Mouse (Mus musculus) heart, postnatal 10 days (tissue): ENCODE data around the gene Noxo1. TPM values are rescaled to one million over a fixed set of nuclear protein-coding genes. Genes with fewer than 3 reads are reported as not detected.

Source experiments
- DNase-seq, 2 experiments: peaks; one replicate each; pipeline ENCODE4 v3.0.0; 2021
- intact Hi-C: fragments of 180-260 bp; cut with DNase I; formaldehyde crosslinking; loops from one replicate; pipeline ENCODE4 v1.15.1; 2025
- total RNA-seq, 2 experiments: library from RNA; stranded (reverse); gene quantifications; 2 replicates each; pipeline ENCODE4 v1.2.3; 2021

Noxo1 gene
- total RNA-seq, 2 experiments from 2014 or later = 0.93 to 2.9 TPM

- intact Hi-C loops = loop anchor here (5.0 kb wide), 1 partner anchor 161 kb away; the partner anchor contains the start of genes Eme2, Mrps34 and Nme3
- DNase-seq = peak; percentile 98
These were observed 40.5 kb downstream of the Noxo1 start, which contains the start of gene Msrb1 for GRCm38 (mm10) chr17:24736330-24737051. Gene Msrb1 (plus strand): TSS chr17:24736642.

- peak in 1 of 2 experiments; percentile 36 for DNase-seq
These were observed 41.2 kb downstream of the Noxo1 start for GRCm38 (mm10) chr17:24737135-24737810.

GRCm38 (mm10) chr17:24738238-24738637 is 42.2 kb downstream of the Noxo1 start:
- no peak for DNase-seq
- intact Hi-C loops = loop anchor here (5.0 kb wide), 1 partner anchor 159 kb away; the partner anchor contains the start of genes Eme2, Mrps34 and Nme3

More at GRCm38 (mm10) chr17:24737135-24737810, 41.2 kb downstream of the Noxo1 start:
- intact Hi-C loops = loop anchor here (5.0 kb wide), 1 partner anchor 160 kb away; the partner anchor contains the start of genes Eme2, Mrps34 and Nme3

- intact Hi-C loops = loop anchor here (5.0 kb wide), 1 partner anchor 157 kb away; the partner anchor contains the start of genes Eme2, Mrps34 and Nme3
- no peak for DNase-seq
These were observed 43.9 kb downstream of the Noxo1 start for GRCm38 (mm10) chr17:24739926-24740325.

DNA sequence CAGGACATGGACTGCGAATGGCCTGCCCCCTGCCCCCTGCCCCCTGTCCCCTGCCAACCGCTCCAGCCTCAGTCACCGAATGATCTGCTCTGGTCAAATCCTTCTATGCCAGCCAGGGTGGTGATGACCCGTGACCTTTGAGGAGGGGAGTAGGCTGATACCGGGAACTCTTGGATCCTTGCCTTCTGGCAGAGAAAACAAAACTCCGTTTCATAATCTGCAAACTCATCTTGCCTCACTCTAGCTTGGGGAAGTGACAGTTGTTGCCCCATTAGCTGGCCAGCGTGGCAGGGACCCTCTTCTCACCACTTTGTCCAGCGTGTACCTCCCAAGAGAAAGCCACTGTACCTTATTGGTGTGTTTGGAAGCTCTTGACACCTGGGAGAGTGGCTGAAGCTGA is 46.3 kb downstream of the Noxo1 start:
- no peak for DNase-seq
- intact Hi-C loops = no loop called here

- DNase-seq = no peak
- intact Hi-C loops = loop anchor here (2.0 kb wide), 1 partner anchor 137 kb away; no protein-coding TSS in a partner anchor
These were observed 47.9 kb downstream of the Noxo1 start for GRCm38 (mm10) chr17:24743896-24744295.

DNA sequence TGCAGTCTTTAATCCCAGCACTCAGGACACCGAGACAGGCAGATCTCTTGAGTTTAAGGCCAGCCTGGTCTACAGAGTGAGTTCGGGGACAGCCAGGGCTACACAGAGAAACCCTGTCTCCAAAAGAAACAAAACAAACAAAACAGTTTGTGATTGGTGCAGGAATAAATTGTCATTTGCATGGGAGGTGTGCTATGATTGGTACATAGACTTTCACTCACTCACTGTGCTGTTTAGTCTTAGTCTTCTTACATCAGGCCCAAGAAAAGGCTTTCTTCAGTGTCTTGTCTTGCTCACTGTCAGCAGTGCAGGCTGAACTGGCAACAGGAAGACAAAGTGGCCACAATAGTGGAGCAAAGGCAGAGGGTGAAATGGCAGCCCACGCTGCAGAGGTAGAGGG is 48.3 kb downstream of the Noxo1 start:
- intact Hi-C loops = loop anchor here (2.0 kb wide), 1 partner anchor 136 kb away; no protein-coding TSS in a partner anchor
- no peak for DNase-seq

GRCm38 (mm10) chr17:24745526-24746497 is 49.8 kb downstream of the Noxo1 start:
- intact Hi-C loops = loop anchor here (1.0 to 2.0 kb wide), 2 partner anchors 71 to 135 kb away; no protein-coding TSS in a partner anchor
- peak; percentile 88 to 92 for DNase-seq

DNA sequence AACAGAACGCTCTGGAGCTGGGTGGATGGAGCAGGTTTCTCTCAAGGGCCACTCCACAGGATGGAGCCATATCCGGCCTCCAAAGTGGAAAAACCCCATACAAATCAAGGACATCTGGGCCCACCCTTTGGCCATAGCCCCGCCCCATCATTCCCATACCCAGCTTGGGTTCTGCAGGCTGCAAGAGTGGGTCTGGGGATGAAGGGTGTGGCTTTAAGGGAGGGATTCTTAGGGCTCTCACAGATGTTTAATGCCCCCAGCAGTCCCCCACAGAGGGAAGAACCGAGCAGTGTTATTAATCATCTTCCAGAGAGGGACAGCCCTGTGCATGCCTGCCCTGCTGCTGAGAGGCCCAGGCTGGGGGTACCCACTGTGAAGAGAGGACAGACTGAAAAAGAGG is 51.0 kb downstream of the Noxo1 start:
- intact Hi-C loops = no loop called here
- no peak for DNase-seq

Other genes with a start within 250 kb of the Noxo1 start
- gene E4f1, start 225.9 kb upstream of the Noxo1 start, total RNA-seq = 10 to 100 TPM; 15.6 to 15.9 TPM
- gene Pgp, start 225.8 kb upstream of the Noxo1 start, total RNA-seq = 10 to 100 TPM; 38.5 to 39.9 TPM
- gene Bricd5, start 222.3 kb upstream of the Noxo1 start, total RNA-seq = under 1 TPM in 1 of 2 experiments, not detected in 1; 0.26 TPM
- 10 to 100 TPM; 11.6 to 12.9 TPM for gene Mlst8, start 217.2 kb upstream of the Noxo1 start, total RNA-seq
- under 1 TPM; 0.48 to 0.52 TPM for gene Caskin1, start 207.6 kb upstream of the Noxo1 start, total RNA-seq
- 10 to 100 TPM; 75.9 to 77.9 TPM for gene Traf7, start 168.3 kb upstream of the Noxo1 start, total RNA-seq
- under 1 TPM; 0.32 to 0.45 TPM for gene Rab26, start 162.0 kb upstream of the Noxo1 start, total RNA-seq
- gene Pkd1, start 146.4 kb upstream of the Noxo1 start, total RNA-seq = 10 to 100 TPM; 60.1 to 72.2 TPM
- 10 to 100 TPM; 86.0 to 95.6 TPM for gene Tsc2, start 63.6 kb upstream of the Noxo1 start, total RNA-seq
- 1 to 10 TPM; 3.2 to 3.4 TPM for gene Nthl1, start 63.6 kb upstream of the Noxo1 start, total RNA-seq
- gene Slc9a3r2, start 45.9 kb upstream of the Noxo1 start, total RNA-seq = 100 to 1,000 TPM; 108 to 133 TPM
- gene Npw, start 37.8 kb upstream of the Noxo1 start, total RNA-seq = not detected
- 10 to 100 TPM; 25.1 to 25.4 TPM for gene Zfp598, start 26.5 kb upstream of the Noxo1 start, total RNA-seq
- not detected for gene Syngr3, start 6.3 kb upstream of the Noxo1 start, total RNA-seq
- gene Gfer, start 78 bp upstream of the Noxo1 start, total RNA-seq = 10 to 100 TPM; 18.9 to 19.8 TPM
- 10 to 100 TPM; 20.8 to 21.5 TPM for gene Tbl3, start 11.4 kb downstream of the Noxo1 start, total RNA-seq
- not detected for gene Rnf151, start 21.8 kb downstream of the Noxo1 start, total RNA-seq
- gene Rps2, start 21.9 kb downstream of the Noxo1 start, total RNA-seq = 100 to 1,000 TPM; 730 to 736 TPM
- gene Ndufb10, start 28.2 kb downstream of the Noxo1 start, total RNA-seq = 100 to 1,000 TPM; 845 to 899 TPM
- 10 to 100 TPM; 67.3 to 69.8 TPM for gene Rpl3l, start 31.6 kb downstream of the Noxo1 start, total RNA-seq
- gene Msrb1, start 40.4 kb downstream of the Noxo1 start, total RNA-seq = 100 to 1,000 TPM; 123 to 163 TPM
- gene Hs3st6, start 56.8 kb downstream of the Noxo1 start, total RNA-seq = not detected
- gene Meiob, start 108.1 kb downstream of the Noxo1 start, total RNA-seq = not detected
- gene Hagh, start 143.9 kb downstream of the Noxo1 start, total RNA-seq = 100 to 1,000 TPM; 110 to 117 TPM
- gene Fahd1, start 154.1 kb downstream of the Noxo1 start, total RNA-seq = 10 to 100 TPM; 62.4 to 66.0 TPM
- gene Igfals, start 169.8 kb downstream of the Noxo1 start, total RNA-seq = 10 to 100 TPM in 1 of 2 experiments, 1 to 10 TPM in 1; 9.9 to 14.0 TPM
- gene Nubp2, start 190.1 kb downstream of the Noxo1 start, total RNA-seq = 10 to 100 TPM; 27.0 to 27.8 TPM
- gene Spsb3, start 190.4 kb downstream of the Noxo1 start, total RNA-seq = 10 to 100 TPM; 41.3 to 45.8 TPM
- gene Eme2, start 198.9 kb downstream of the Noxo1 start, total RNA-seq = 10 to 100 TPM; 17.1 to 23.7 TPM
- gene Mrps34, start 198.9 kb downstream of the Noxo1 start, total RNA-seq = 100 to 1,000 TPM; 114 to 116 TPM
- gene Nme3, start 200.3 kb downstream of the Noxo1 start, total RNA-seq = 10 to 100 TPM; 45.4 to 54.6 TPM
- gene Mapk8ip3, start 240.7 kb downstream of the Noxo1 start, total RNA-seq = 10 to 100 TPM; 64.0 to 66.9 TPM